Mouse (Mus musculus): ENCODE measurements at regions not wholly inside any gene's neighbourhood (a gene's known extent, or its start where the extent isn't known, plus 50 kb on each side); places are given as distances from the start of the nearest gene placed in this dataset.
A peak's percentile ranks its signal among the peaks of the same experiment; 100 is the strongest.

DNA sequence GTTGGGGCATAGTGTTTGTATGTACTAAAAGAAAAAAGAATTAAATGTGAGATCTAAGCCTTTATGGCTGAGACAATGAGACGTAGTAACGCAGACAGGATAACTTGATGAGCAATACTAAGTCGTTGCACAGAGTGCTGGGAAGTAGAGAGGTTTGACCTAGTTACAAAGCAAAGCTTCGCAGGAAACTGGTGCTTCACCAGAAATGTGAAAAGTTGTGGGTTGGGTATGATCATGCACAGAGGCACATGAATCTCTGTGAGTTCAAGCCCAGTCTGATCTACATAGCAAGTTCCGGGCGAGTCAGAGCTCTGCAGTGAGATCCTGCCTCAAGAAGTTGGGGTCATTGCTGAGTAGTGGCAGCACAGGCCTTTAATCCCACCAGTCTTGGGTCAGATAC is 65.3 kb upstream of the Jmy start:
- TF ChIP-seq CTCF (IDR thresholded peaks at IDR 0.05) (no peak), EP300 (IDR thresholded peaks at IDR 0.05) (no peak)
- no peaks in the 10 kb centered on the region for H3K27me3 ChIP-seq (replicated peaks; ENCODE audit: insufficient read depth, low read length)
- H3K4me2 ChIP-seq (replicated peaks; ENCODE audit: low read depth, low read length), result no peak overlapping the region
- H3K4me3 ChIP-seq (ENCODE audit: low read depth, low read length), result no peak overlapping the region
- DNase-seq (ENCODE audit: low spot score) (no peak), ATAC-seq (no peak)
- no peaks in the 10 kb centered on the region for H3K36me3 ChIP-seq (ENCODE audit: insufficient read depth, low read length)
- H3K27ac ChIP-seq (ENCODE audit: low read length), result no peak overlapping the region
- H3K9ac ChIP-seq (replicated peaks; ENCODE audit: low read depth), result no peak overlapping the region
- H3K4me1 ChIP-seq (ENCODE audit: insufficient read depth, low read depth, low read length), result no peaks in the 10 kb centered on the region; the same call in 1 of the 2 replicates
- no peaks in the 10 kb centered on the region for H3K9me3 ChIP-seq (ENCODE audit: low read length)
- 88% methylated on average over 6 of the region's 6 CpGs for WGBS

DNA sequence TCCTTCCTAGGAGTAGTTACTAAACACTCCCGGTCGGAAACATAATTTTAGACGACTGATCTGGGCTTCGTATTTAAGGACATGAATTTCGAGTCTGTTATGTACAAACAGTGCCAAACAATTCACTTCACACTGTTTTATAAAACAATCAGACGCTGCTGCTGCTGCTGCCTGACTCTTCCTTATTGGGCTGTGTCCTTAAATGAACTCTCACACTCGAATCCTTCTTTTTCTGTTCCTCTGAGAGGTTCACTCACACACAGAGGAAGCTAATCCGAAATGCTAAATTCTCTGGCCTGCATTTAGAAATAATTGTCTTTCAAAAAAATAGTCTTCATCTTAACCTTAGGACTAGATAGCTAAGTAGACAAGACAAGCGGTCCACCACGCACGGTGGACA is 64.5 kb upstream of the Jmy start:
- WGBS, result 56% methylated on average over 11 of the region's 11 CpGs
- Histone ChIP-seq H3K36me3 (ENCODE audit: insufficient read depth, low read length) (no peaks in the 10 kb centered on the region), H3K27ac (ENCODE audit: low read length) (no peak overlapping the region), H3K4me3 (ENCODE audit: low read depth, low read length) (no peak overlapping the region), H3K4me2 (replicated peaks; ENCODE audit: low read depth, low read length) (no peak overlapping the region), H3K9me3 (ENCODE audit: low read length) (no peaks in the 10 kb centered on the region), H3K27me3 (replicated peaks; ENCODE audit: insufficient read depth, low read length) (no peaks in the 10 kb centered on the region), H3K9ac (replicated peaks; ENCODE audit: low read depth) (no peak overlapping the region), H3K4me1 (ENCODE audit: insufficient read depth, low read depth, low read length) (no peaks in the 10 kb centered on the region; the same call in 1 of the 2 replicates)
- TF ChIP-seq EP300 (IDR thresholded peaks at IDR 0.05) (no peak), CTCF (IDR thresholded peaks at IDR 0.05) (no peak)
- DNase-seq (ENCODE audit: low spot score) (no peak), ATAC-seq (no peak)

DNA sequence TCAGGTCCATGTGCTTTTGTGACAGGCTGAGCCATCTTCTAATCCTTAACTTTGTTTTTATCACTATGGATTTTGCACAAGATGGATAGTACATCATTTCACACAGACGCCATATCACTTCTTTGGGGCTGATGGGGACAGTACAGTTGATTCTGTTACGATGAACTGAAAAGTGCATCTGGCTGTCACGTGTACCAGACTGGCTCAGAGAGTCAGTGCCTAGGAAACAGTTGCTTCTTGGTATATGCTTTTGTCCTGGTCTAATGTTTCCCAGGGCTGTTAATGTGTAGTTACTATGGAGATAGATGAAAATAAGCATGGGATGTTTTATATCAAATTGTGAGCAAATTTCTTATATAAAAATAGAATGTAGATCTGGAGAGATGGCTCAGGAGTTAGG is 60.7 kb upstream of the Jmy start:
- no peak overlapping the region for H3K4me2 ChIP-seq (replicated peaks; ENCODE audit: low read depth, low read length)
- no peaks in the 10 kb centered on the region; the same call in 1 of the 2 replicates for H3K4me1 ChIP-seq (ENCODE audit: insufficient read depth, low read depth, low read length)
- no peak overlapping the region for H3K9ac ChIP-seq (replicated peaks; ENCODE audit: low read depth)
- H3K27ac ChIP-seq (ENCODE audit: low read length), result no peak overlapping the region
- H3K36me3 ChIP-seq (ENCODE audit: insufficient read depth, low read length), result no peaks in the 10 kb centered on the region
- H3K9me3 ChIP-seq (ENCODE audit: low read length), result no peaks in the 10 kb centered on the region
- WGBS, result 87% methylated on average over 3 of the region's 3 CpGs
- DNase-seq (ENCODE audit: low spot score) (no peak), ATAC-seq (no peak)
- TF ChIP-seq CTCF (IDR thresholded peaks at IDR 0.05) (no peak), EP300 (IDR thresholded peaks at IDR 0.05) (no peak)
- H3K4me3 ChIP-seq (ENCODE audit: low read depth, low read length), result no peak overlapping the region
- no peaks in the 10 kb centered on the region for H3K27me3 ChIP-seq (replicated peaks; ENCODE audit: insufficient read depth, low read length)

DNA sequence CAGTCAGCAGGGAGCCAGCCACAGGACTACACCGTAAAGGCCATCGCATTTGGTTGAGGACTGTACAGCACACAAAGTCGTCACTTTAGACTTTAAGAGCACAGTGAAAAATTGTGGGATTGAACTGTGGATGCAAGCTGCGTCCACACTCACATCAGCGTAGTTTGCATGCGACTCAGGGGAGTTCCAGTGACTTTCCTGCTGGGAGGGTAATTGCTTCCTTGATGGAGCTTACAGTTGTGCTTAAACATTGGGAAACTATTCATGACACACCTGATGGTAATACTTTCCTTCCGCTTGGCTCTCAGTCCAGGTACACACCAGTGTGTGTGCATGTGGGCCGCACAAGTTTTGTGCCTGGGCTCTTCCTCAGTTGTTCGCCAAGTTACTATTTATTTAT is 59.0 kb upstream of the Jmy start:
- ATAC-seq (no peak), DNase-seq (ENCODE audit: low spot score) (no peak)
- no peak overlapping the region for H3K9ac ChIP-seq (replicated peaks; ENCODE audit: low read depth)
- H3K4me1 ChIP-seq (ENCODE audit: insufficient read depth, low read depth, low read length), result no peaks in the 10 kb centered on the region; the same call in 1 of the 2 replicates
- no peaks in the 10 kb centered on the region for H3K9me3 ChIP-seq (ENCODE audit: low read length)
- no peak for TF ChIP-seq EP300 (IDR thresholded peaks at IDR 0.05)
- no peak for TF ChIP-seq CTCF (IDR thresholded peaks at IDR 0.05)
- no peak overlapping the region for H3K27ac ChIP-seq (ENCODE audit: low read length)
- no peak overlapping the region for H3K4me2 ChIP-seq (replicated peaks; ENCODE audit: low read depth, low read length)
- H3K27me3 ChIP-seq (replicated peaks; ENCODE audit: insufficient read depth, low read length), result no peaks in the 10 kb centered on the region
- 90% methylated on average over 9 of the region's 9 CpGs for WGBS
- H3K36me3 ChIP-seq (ENCODE audit: insufficient read depth, low read length), result no peaks in the 10 kb centered on the region
- H3K4me3 ChIP-seq (ENCODE audit: low read depth, low read length), result no peak overlapping the region

DNA sequence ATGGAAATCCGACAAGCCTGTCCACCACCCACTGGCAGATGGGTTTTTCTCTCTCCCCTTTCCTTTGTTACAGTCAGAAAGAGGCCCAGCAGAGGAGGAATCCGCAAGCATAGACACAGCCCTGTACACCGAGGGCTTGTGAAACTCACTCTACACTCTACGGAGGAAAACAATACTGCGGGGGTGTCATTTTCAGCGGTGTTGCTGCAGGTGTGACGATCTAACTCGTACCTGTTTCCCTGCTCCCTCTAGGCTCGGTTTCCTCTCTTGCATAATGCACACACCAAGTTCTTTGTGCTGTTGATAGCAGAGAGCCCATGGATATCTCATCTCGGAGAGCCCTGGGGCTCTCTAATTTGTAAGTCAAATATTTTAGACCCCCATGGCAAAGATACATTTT is 56.5 kb upstream of the Jmy start:
- no peak overlapping the region for H3K4me2 ChIP-seq (replicated peaks; ENCODE audit: low read depth, low read length)
- 69% methylated on average over 10 of the region's 10 CpGs for WGBS
- ATAC-seq (no peak), DNase-seq (ENCODE audit: low spot score) (no peak)
- H3K9ac ChIP-seq (replicated peaks; ENCODE audit: low read depth), result no peak overlapping the region
- no peak for TF ChIP-seq EP300 (IDR thresholded peaks at IDR 0.05)
- TF ChIP-seq CTCF (IDR thresholded peaks at IDR 0.05), result no peak
- H3K4me1 ChIP-seq (ENCODE audit: insufficient read depth, low read depth, low read length), result no peaks in the 10 kb centered on the region
- H3K9me3 ChIP-seq (ENCODE audit: low read length), result no peaks in the 10 kb centered on the region
- no peak overlapping the region for H3K27ac ChIP-seq (ENCODE audit: low read length)
- no peak overlapping the region for H3K4me3 ChIP-seq (ENCODE audit: low read depth, low read length)
- H3K27me3 ChIP-seq (replicated peaks; ENCODE audit: insufficient read depth, low read length), result no peaks in the 10 kb centered on the region
- H3K36me3 ChIP-seq (ENCODE audit: insufficient read depth, low read length), result no peaks in the 10 kb centered on the region

DNA sequence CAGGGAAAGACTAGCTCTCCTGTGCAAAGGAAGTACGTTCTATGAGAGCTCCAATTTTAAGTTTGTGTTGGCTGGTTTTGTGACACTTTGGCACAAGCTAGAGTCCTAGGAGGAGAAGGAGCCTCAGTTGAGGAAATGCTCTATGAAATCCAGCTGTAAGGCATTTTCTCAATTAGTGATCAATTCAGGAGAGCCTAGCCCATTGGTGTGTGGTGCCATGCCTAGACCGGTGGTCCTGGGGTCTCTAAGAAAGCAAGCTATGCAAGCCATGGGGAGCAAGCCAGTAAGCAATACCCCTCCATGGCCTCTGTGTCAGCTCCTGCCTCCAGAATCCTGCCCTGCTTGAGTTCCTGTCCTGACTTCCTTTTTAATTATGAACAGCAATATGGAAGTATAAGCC is 55.3 kb upstream of the Jmy start:
- Histone ChIP-seq H3K4me3 (ENCODE audit: low read depth, low read length) (no peak overlapping the region), H3K4me2 (replicated peaks; ENCODE audit: low read depth, low read length) (no peak overlapping the region), H3K9ac (replicated peaks; ENCODE audit: low read depth) (no peak overlapping the region), H3K36me3 (ENCODE audit: insufficient read depth, low read length) (no peaks in the 10 kb centered on the region), H3K27ac (ENCODE audit: low read length) (no peak overlapping the region), H3K27me3 (replicated peaks; ENCODE audit: insufficient read depth, low read length) (no peaks in the 10 kb centered on the region), H3K4me1 (ENCODE audit: insufficient read depth, low read depth, low read length) (no peaks in the 10 kb centered on the region), H3K9me3 (ENCODE audit: low read length) (no peaks in the 10 kb centered on the region)
- TF ChIP-seq EP300 (IDR thresholded peaks at IDR 0.05), result no peak
- TF ChIP-seq CTCF (IDR thresholded peaks at IDR 0.05), result no peak
- ATAC-seq, result no peak
- DNase-seq (ENCODE audit: low spot score), result no peak
- WGBS, result 87% methylated on average over 2 of the region's 2 CpGs

DNA sequence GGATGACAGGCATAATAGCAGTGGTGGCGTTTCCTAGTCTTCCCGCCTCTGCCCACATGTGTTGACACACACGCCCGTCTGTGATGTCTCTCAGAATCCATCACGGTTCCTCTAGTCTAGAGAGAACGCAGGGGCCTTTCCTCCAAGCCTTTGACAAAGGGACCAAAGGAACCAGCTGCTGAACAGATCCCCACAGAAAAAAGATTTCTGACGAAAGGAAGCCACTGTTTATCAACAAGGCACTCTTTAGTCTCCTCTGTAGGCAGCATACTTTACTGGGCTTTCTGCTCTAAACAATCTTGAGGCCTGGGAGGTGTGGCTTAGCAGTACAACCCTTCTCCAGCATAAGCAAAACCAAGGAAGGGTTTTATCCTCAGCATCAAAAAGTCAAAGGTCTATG is 54.3 kb upstream of the Jmy start:
- Histone ChIP-seq H3K4me3 (ENCODE audit: low read depth, low read length) (no peak overlapping the region), H3K4me1 (ENCODE audit: insufficient read depth, low read depth, low read length) (no peaks in the 10 kb centered on the region), H3K27me3 (replicated peaks; ENCODE audit: insufficient read depth, low read length) (no peaks in the 10 kb centered on the region), H3K36me3 (ENCODE audit: insufficient read depth, low read length) (no peaks in the 10 kb centered on the region), H3K4me2 (replicated peaks; ENCODE audit: low read depth, low read length) (no peak overlapping the region), H3K27ac (ENCODE audit: low read length) (no peak overlapping the region), H3K9me3 (ENCODE audit: low read length) (no peaks in the 10 kb centered on the region), H3K9ac (replicated peaks; ENCODE audit: low read depth) (no peak overlapping the region)
- peak; percentile 21 for DNase-seq (ENCODE audit: low spot score)
- 45% methylated on average over 7 of the region's 7 CpGs for WGBS
- TF ChIP-seq CTCF (IDR thresholded peaks at IDR 0.05) (no peak), EP300 (IDR thresholded peaks at IDR 0.05) (no peak)
- ATAC-seq, result no peak
